Mouse (Mus musculus) yolk sac, embryonic 10.5 days (tissue): ENCODE data around the gene Bpifb3.
A peak's percentile ranks its signal among the peaks of the same experiment; 100 is the strongest.

Source experiments
- DNase-seq: peaks from one replicate; pipeline ENCODE4 v3.0.0-alpha.2; 2017; ENCODE audit warnings: low spot score

Bpifb3 gene

GRCm38 (mm10) chr2:153917930-153918329 lies at the start of gene Bpifb3:
Gene Bpifb3, plus strand, starts transcription at chr2:153918230.
- no peak for DNase-seq

- no peak for DNase-seq
Observed at GRCm38 (mm10) chr2:153870984-153871383, 47.0 kb upstream of the Bpifb3 start, which contains the start of gene Sun5. Gene Sun5, minus strand, starts transcription at chr2:153871084.

DNA sequence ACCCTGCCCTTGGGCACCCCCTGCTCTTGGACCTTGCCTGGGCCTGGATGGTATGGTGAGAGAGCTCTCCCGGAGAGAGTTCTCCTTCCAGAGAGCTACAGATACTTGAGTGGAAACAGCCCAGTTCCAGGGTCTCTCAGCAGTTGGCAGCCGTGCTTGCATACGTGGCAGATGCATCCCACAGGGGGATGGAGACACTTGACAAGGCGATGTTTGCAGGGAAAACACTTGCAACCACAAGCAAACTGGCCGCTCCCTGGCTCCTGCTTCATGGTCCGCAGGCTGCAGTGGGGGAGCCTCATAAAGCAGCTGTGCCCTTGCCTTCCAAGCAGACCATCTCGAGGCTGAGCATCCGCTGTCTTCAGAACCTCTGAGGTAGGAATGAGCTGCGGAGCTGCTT lies 43.3 kb upstream of the Bpifb3 start, which contains the start of gene Bpifb2:
Bpifb2 (plus strand) TSS at position 301 of the 400 bp plus-strand sequence.
- DNase-seq: no peak

DNA sequence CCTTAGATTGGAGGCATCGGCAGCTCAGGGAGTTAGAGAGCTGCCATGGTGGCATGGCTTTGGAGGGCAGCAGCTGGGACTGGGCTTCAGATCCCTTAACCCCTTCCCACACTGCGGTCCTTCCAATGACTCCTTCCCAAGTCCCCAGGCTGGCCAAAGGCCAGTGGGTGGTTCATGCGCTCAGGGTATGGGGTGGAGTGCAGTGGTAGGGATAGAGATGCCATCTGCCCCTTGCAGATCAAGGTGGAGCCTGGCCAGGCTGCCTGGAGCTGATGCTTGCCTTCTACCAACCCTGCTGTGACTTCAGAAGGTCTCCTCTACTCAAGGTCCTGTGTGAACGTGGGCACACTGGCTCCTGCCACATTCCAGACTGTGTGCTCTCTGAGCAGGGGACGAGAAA lies 18.9 kb upstream of the Bpifb3 start:
- DNase-seq: no peak

- DNase-seq: no peak
Observed at GRCm38 (mm10) chr2:153900088-153900487, 17.9 kb upstream of the Bpifb3 start, which contains the start of gene Bpifb6. Gene Bpifb6, plus strand, starts transcription at chr2:153900388.

DNA sequence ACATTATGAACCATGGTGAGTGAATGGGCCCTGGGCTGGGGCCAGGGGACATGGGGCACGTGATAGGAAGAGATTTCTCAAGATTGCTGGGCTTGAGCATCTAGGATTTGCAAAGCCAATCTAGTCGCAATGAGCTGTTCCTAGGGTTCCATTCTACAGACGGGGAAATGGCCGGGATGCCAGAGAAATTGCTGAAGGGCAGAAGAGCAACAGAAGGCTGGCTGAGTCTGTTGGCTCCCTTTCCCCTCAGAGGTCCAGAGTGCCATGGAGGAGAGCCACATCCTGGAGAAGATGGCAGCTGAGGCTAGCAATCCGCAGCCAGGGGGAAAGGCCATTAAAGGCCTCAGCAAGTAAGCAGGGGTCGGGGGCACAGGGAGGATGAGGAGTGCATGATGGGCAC lies 15.3 kb upstream of the Bpifb3 start:
- no peak for DNase-seq

GRCm38 (mm10) chr2:153906626-153907025 lies 11.4 kb upstream of the Bpifb3 start:
- DNase-seq: no peak

GRCm38 (mm10) chr2:153914151-153914550 lies 3.9 kb upstream of the Bpifb3 start:
- DNase-seq: no peak

GRCm38 (mm10) chr2:153921246-153921645 lies 3.2 kb downstream of the Bpifb3 start:
- no peak for DNase-seq

GRCm38 (mm10) chr2:153929871-153930413 lies 11.9 kb downstream of the Bpifb3 start:
- peak; percentile 13 for DNase-seq

- no peak for DNase-seq
Observed at GRCm38 (mm10) chr2:153931125-153931524, 13.1 kb downstream of the Bpifb3 start.

- no peak for DNase-seq
Observed at GRCm38 (mm10) chr2:153933311-153933710, 15.3 kb downstream of the Bpifb3 start.

GRCm38 (mm10) chr2:153935348-153935747 lies 17.3 kb downstream of the Bpifb3 start:
- no peak for DNase-seq

DNA sequence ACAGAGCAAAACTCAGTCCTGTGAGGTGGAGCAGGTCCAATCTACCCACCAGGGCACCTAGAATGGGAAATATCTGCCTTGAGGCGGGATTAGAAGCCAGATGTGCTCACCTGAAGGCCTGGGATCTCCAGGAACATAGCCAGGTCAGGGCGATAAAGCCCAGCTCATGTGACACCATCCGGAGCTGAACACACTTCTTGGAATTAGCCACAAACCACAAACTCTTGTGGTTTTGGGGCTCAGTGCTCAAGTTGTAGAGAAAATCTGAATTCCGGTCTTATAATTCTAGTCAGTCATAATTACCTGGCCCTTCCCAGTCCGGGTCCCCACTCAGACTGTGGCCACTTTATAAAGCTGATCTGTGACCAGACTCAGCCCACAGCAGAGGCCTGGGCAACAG lies 19.8 kb downstream of the Bpifb3 start, which contains the start of gene Bpifb4:
Bpifb4 (plus strand) TSS at position 370 of the 400 bp plus-strand sequence.
- no peak for DNase-seq

- DNase-seq: peak; percentile 11
Observed at GRCm38 (mm10) chr2:153943537-153943936, 25.5 kb downstream of the Bpifb3 start.

GRCm38 (mm10) chr2:153944567-153944966 lies 26.5 kb downstream of the Bpifb3 start:
- no peak for DNase-seq

GRCm38 (mm10) chr2:153952897-153953296 lies 34.9 kb downstream of the Bpifb3 start:
- DNase-seq: peak; percentile 21

- peak; percentile 6 for DNase-seq
Observed at GRCm38 (mm10) chr2:153953836-153954235, 35.8 kb downstream of the Bpifb3 start.

GRCm38 (mm10) chr2:153962821-153963331 lies 44.8 kb downstream of the Bpifb3 start:
- DNase-seq: no peak

- DNase-seq: no peak
Observed at GRCm38 (mm10) chr2:153963334-153963733, 45.3 kb downstream of the Bpifb3 start.

DNA sequence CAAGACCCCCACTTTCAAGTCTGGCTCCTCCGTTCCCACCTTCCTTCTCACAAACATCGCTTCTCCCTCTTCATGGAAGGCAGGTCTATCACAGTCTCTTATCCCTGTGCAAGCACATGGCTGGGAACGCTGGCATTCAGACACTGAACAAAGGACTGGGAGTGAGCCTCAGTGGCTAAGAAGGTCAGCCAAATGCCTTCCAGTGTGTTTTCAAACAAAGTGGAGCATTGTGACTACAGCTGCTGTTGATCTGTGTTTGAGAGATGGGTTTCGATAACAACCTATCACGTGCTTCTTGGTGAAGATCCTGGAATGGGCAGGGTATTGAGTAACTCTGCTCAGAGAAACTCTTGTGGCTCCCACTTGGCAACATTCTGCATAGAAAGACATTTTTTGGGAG lies 52.2 kb downstream of the Bpifb3 start:
- no peak for DNase-seq

GRCm38 (mm10) chr2:153974582-153974981 lies 56.6 kb downstream of the Bpifb3 start, which contains the start of gene Bpifa6:
Gene Bpifa6, plus strand, starts transcription at chr2:153974945.
- DNase-seq: no peak
